Mouse (Mus musculus) kidney, adult 2 months (tissue): ENCODE measurements around the gene Ak6. TPM values are rescaled to one million over a fixed set of nuclear protein-coding genes. Genes with fewer than 3 reads are reported as not detected.

Source experiments
- DNase-seq: peaks from one replicate; pipeline ENCODE4 v3.0.0; 2021
- H3K27ac ChIP-seq: fragments of 200-500 bp; 2 replicates; pipeline ENCODE4 v1.5.1; 2012; ENCODE audit warnings: low read depth, low read length, control low read depth, inconsistent platforms; ENCODE audit not compliant: insufficient read depth
- H3K27me3 ChIP-seq: fragments of 200-500 bp; replicated peaks from 2 replicates; pipeline ENCODE4 v1.6.1; 2012; ENCODE audit warnings: mild to moderate bottlenecking, moderate library complexity, low read length, inconsistent platforms; ENCODE audit not compliant: control insufficient read depth, insufficient read depth
- H3K36me3 ChIP-seq: fragments of 200-500 bp; 2 replicates; pipeline ENCODE4 v1.6.1; 2012; ENCODE audit warnings: mild to moderate bottlenecking, moderate library complexity, low read length, inconsistent platforms; ENCODE audit not compliant: control insufficient read depth, insufficient read depth
- H3K4me1 ChIP-seq: fragments of 200-500 bp; 2 replicates; pipeline ENCODE4 v1.6.1; 2011; ENCODE audit warnings: low read length; ENCODE audit not compliant: control insufficient read depth, insufficient read depth
- H3K4me3 ChIP-seq: fragments of 200-500 bp; 2 replicates; pipeline ENCODE4 v1.5.1; 2011; ENCODE audit warnings: mild to moderate bottlenecking, low read depth, low read length, control low read depth; ENCODE audit not compliant: insufficient read depth
- CTCF ChIP-seq: fragments of 200-500 bp; conservative IDR thresholded peaks from 2 replicates; pipeline ENCODE4 v1.5.1; 2011; ENCODE audit warnings: low read depth, mild to moderate bottlenecking, control low read depth, low read length, moderate library complexity, mixed read lengths; ENCODE audit not compliant: insufficient read depth, insufficient read length
- POLR2A ChIP-seq: fragments of 200-500 bp; IDR thresholded peaks from one replicate; pipeline ENCODE4 v1.6.1; 2011; ENCODE audit warnings: low read depth, low read length, control low read depth
- WGBS: fragments of 180-500 bp; shearing (Covaris S2); methylation state at CpG from one replicate; pipeline ENCODE4 v1.1.7; 2018; 5-methylcytosine and 5-hydroxymethylcytosine counted together
- polyA plus RNA-seq: library from polyadenylated mRNA; depleted of rRNA; stranded (reverse); fragments of >200 nt; gene quantifications from 2 replicates; pipeline ENCODE4 v1.2.3, GENCODE M21; 2012; rRNA removed

Ak6 gene
- polyA plus RNA-seq, 1 experiment = 52.5 TPM

- no peaks in the 10 kb centered on the region for H3K4me1 ChIP-seq
- no peaks in the 10 kb centered on the region for H3K27me3 ChIP-seq
- TF ChIP-seq CTCF (no peak), POLR2A (no peak)
- H3K36me3 ChIP-seq = peaks cover 8% of the 10 kb centered on the region
- 92% methylated on average over 10 of the region's 10 CpGs for WGBS
- no peak overlapping the region for H3K4me3 ChIP-seq
- no peak overlapping the region for H3K27ac ChIP-seq
- DNase-seq = no peak
Observed at GRCm38 (mm10) chr13:100698866-100699265, 48.1 kb downstream of the Ak6 start.

GRCm38 (mm10) chr13:100703468-100703867 lies 52.7 kb downstream of the Ak6 start:
- Histone ChIP-seq H3K4me1 (no peaks in the 10 kb centered on the region), H3K27ac (no peak overlapping the region), H3K27me3 (no peaks in the 10 kb centered on the region), H3K4me3 (no peak overlapping the region), H3K36me3 (peaks cover 16% of the 10 kb centered on the region)
- peak; percentile 86 for DNase-seq
- WGBS = 62% methylated on average over 2 of the region's 2 CpGs
- TF ChIP-seq CTCF (peak; percentile 47), POLR2A (no peak)

DNA sequence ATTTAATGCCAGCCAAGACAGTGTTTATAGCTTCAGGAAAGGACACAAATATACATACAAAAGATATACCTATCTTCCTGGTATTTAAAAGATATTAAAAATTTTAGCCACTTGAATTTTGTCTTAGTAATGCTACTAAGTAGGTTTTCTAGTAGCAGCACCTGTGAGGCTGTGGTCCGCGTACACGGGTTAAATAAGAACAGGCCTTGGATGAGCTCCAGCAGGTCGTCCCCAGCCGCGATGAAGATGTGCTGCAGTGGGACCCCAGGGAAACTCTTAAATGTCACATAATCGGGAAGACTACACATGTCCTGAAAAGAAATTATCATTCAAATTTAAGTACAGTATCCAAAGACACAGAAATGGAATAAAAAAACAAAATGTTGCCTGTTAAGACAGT lies 55.4 kb downstream of the Ak6 start:
- Histone ChIP-seq H3K36me3 (peaks cover 16% of the 10 kb centered on the region), H3K4me1 (no peaks in the 10 kb centered on the region), H3K27me3 (no peaks in the 10 kb centered on the region), H3K4me3 (no peak overlapping the region), H3K27ac (no peak overlapping the region)
- TF ChIP-seq CTCF (no peak), POLR2A (no peak)
- DNase-seq = no peak
- 93% methylated on average over 7 of the region's 7 CpGs for WGBS

- H3K36me3 ChIP-seq = peaks cover 4% of the 10 kb centered on the region
- TF ChIP-seq CTCF (no peak), POLR2A (no peak)
- H3K4me3 ChIP-seq = no peak overlapping the region
Observed at GRCm38 (mm10) chr13:100715467-100715866, 64.7 kb downstream of the Ak6 start.

More at GRCm38 (mm10) chr13:100715467-100715866, 64.7 kb downstream of the Ak6 start:
- no peak for DNase-seq
- Histone ChIP-seq H3K4me1 (no peaks in the 10 kb centered on the region), H3K27me3 (no peaks in the 10 kb centered on the region), H3K27ac (no peak overlapping the region)
- 95% methylated on average over 6 of the region's 6 CpGs for WGBS

Other genes with a start within 250 kb of the Ak6 start
- gene Naip1, start 198.1 kb upstream of the Ak6 start, polyA plus RNA-seq = 0.17 and 0.23 TPM in 2 replicates
- gene Gtf2h2, start 158.4 kb upstream of the Ak6 start, polyA plus RNA-seq = 39.2 and 41.2 TPM in 2 replicates
- 10.5 and 11.0 TPM in 2 replicates for gene Ocln, start 98.3 kb upstream of the Ak6 start, polyA plus RNA-seq
- gene Marveld2, start 34.0 kb upstream of the Ak6 start, polyA plus RNA-seq = 11.5 and 13.0 TPM in 2 replicates
- gene Rad17, start 72 bp downstream of the Ak6 start, polyA plus RNA-seq = 4.0 and 5.2 TPM in 2 replicates
- 1.8 and 2.6 TPM in 2 replicates for gene Taf9, start 600 bp downstream of the Ak6 start, polyA plus RNA-seq
- 1.8 and 1.9 TPM in 2 replicates for gene Ccdc125, start 18.7 kb downstream of the Ak6 start, polyA plus RNA-seq
- 13.4 and 15.4 TPM in 2 replicates for gene Cdk7, start 80.0 kb downstream of the Ak6 start, polyA plus RNA-seq
- 105 and 131 TPM in 2 replicates for gene Mrps36, start 93.7 kb downstream of the Ak6 start, polyA plus RNA-seq
- 0.19 and 0.23 TPM in 2 replicates for gene Cenph, start 124.9 kb downstream of the Ak6 start, polyA plus RNA-seq
- gene Ccnb1, start 135.6 kb downstream of the Ak6 start, polyA plus RNA-seq = 1.0 and 1.1 TPM in 2 replicates
- gene Slc30a5, start 182.4 kb downstream of the Ak6 start, polyA plus RNA-seq = 28.5 and 33.8 TPM in 2 replicates